Mouse (Mus musculus): ENCODE results near the gene Dab2ip. TPM values are rescaled to one million over a fixed set of nuclear protein-coding genes. Genes with fewer than 3 reads are reported as not detected.

Dab2ip gene
- total and polyA plus RNA-seq, 3 experiments: 4.9 to 15.6 (median 7.8) TPM

- dilution Hi-C loops (cut with MboI; ENCODE audit: extremely low pct_ligation_motif_present, extremely low pct_unique_long_range_greater_than_20kb, low sequenced_read_pairs) (no loop called here), in situ Hi-C loops (cut with MboI; ENCODE audit: low pct_ligation_motif_present, low pct_unique_long_range_greater_than_20kb, low sequenced_read_pairs) (no loop called here)
- no peak overlapping the region for H3K27ac ChIP-seq (ENCODE audit: insufficient read depth, low read depth)
- no peak overlapping the region for H3K4me2 ChIP-seq (ENCODE audit: insufficient read depth, low read depth, poor library complexity, severe bottlenecking)
- H3K4me3 ChIP-seq (replicated peaks in 1 of 3; ENCODE audit: low read depth in 2 of 3, low read length in 2 of 3, poor library complexity in 1 of 3): no peak overlapping the region
- H3K9me3 ChIP-seq (replicated peaks; ENCODE audit: low read length): no peaks in the 10 kb centered on the region
- DNase-seq (ENCODE audit: extremely low read depth): no peak
- H3K27me3 ChIP-seq (replicated peaks): no peaks in the 10 kb centered on the region
- H3K4me1 ChIP-seq (ENCODE audit: control insufficient read depth in 1 of 2, insufficient read depth in 2 of 2): peaks cover 11 to 70% of the 10 kb centered on the region in 2 experiments; a peak in 3 of 4 replicates
- no peak overlapping the region for H3K9ac ChIP-seq (ENCODE audit: insufficient read depth, low read depth)
- no peaks in the 10 kb centered on the region for H3K36me3 ChIP-seq (replicated peaks in 1 of 2; ENCODE audit: control insufficient read depth in 1 of 2, insufficient read depth in 1 of 2, low read length in 1 of 2)
- H3K79me2 ChIP-seq (replicated peaks; ENCODE audit: control insufficient read depth, extremely low read depth, insufficient read depth, poor library complexity, severe bottlenecking): no peaks in the 10 kb centered on the region
- no peak for TF ChIP-seq ZKSCAN1 (IDR thresholded peaks at IDR 0.05; ENCODE audit: borderline replicate concordance, low read depth, low read length)
- TF ChIP-seq JUN (IDR thresholded peaks at IDR 0.05; ENCODE audit: insufficient read depth, low read depth, low read length): no peak
- no peak for TF ChIP-seq ZC3H11A (IDR thresholded peaks at IDR 0.05; ENCODE audit: low read depth, low read length)
- no peak for TF ChIP-seq USF2 (conservative IDR thresholded peaks at IDR 0.05; ENCODE audit: low read depth, low read length)
- TF ChIP-seq CHD2 (IDR thresholded peaks at IDR 0.05; ENCODE audit: low read length): no peak
- no peak for TF ChIP-seq USF1 (IDR thresholded peaks at IDR 0.05; ENCODE audit: low read depth, low read length)
- TF ChIP-seq SIN3A (IDR thresholded peaks at IDR 0.05; ENCODE audit: low read length): no peak
- no peak for TF ChIP-seq POLR2AphosphoS2 (IDR thresholded peaks at IDR 0.05; ENCODE audit: low read depth, low read length)
- no peak for TF ChIP-seq EP300 (IDR thresholded peaks at IDR 0.05; ENCODE audit: low read length)
- no peak for TF ChIP-seq E2F4 (IDR thresholded peaks at IDR 0.05; ENCODE audit: insufficient replicate concordance, low read depth, low read length)
- no peak for TF ChIP-seq GABPA (IDR thresholded peaks at IDR 0.05; ENCODE audit: insufficient replicate concordance, low read depth, low read length)
- no peak for TF ChIP-seq KAT2A (IDR thresholded peaks at IDR 0.05; ENCODE audit: insufficient replicate concordance, low read length)
- no peak for TF ChIP-seq ZMIZ1 (IDR thresholded peaks at IDR 0.05; ENCODE audit: low read depth, low read length)
- TF ChIP-seq MAZ (IDR thresholded peaks at IDR 0.05; ENCODE audit: low read depth, low read length): no peak
- no peak for TF ChIP-seq IRF4 (IDR thresholded peaks at IDR 0.05; ENCODE audit: low read depth, low read length)
- no peak for TF ChIP-seq HCFC1 (IDR thresholded peaks at IDR 0.05; ENCODE audit: low read depth, low read length)
- TF ChIP-seq RCOR1 (conservative IDR thresholded peaks at IDR 0.05; ENCODE audit: low read depth, low read length): no peak
- no peak for TF ChIP-seq POLR2A (IDR thresholded peaks at IDR 0.05; ENCODE audit: low read depth, low read length)
- no peak for TF ChIP-seq NELFE (IDR thresholded peaks at IDR 0.05; ENCODE audit: low read depth, low read length)
- TF ChIP-seq RAD21 (IDR thresholded peaks at IDR 0.05; ENCODE audit: low read depth, low read length): no peak
Observed at GRCm38 (mm10) chr2:35764328-35764727, 206.3 kb downstream of the Dab2ip start.

GRCm38 (mm10) chr2:35767834-35768537 lies 209.9 kb downstream of the Dab2ip start:
- H3K27me3 ChIP-seq (replicated peaks): no peaks in the 10 kb centered on the region
- H3K4me2 ChIP-seq (ENCODE audit: insufficient read depth, low read depth, poor library complexity, severe bottlenecking): no peak overlapping the region
- in situ Hi-C loops (cut with MboI; ENCODE audit: low pct_ligation_motif_present, low pct_unique_long_range_greater_than_20kb, low sequenced_read_pairs): no loop called here
- dilution Hi-C loops (cut with MboI; ENCODE audit: extremely low pct_ligation_motif_present, extremely low pct_unique_long_range_greater_than_20kb, low sequenced_read_pairs): no loop called here
- H3K4me1 ChIP-seq (ENCODE audit: control insufficient read depth in 1 of 2, insufficient read depth in 2 of 2): peaks cover 10 to 69% of the 10 kb centered on the region in 2 experiments; a peak in 3 of 4 replicates
- TF ChIP-seq JUND (conservative IDR thresholded peaks at IDR 0.05; ENCODE audit: low read depth, low read length) (no peak), TCF12 (IDR thresholded peaks at IDR 0.05; ENCODE audit: low read depth, low read length) (no peak), ETS1 (conservative IDR thresholded peaks at IDR 0.05; ENCODE audit: low read depth, low read length) (no peak), MXI1 (IDR thresholded peaks at IDR 0.05; ENCODE audit: low read depth, low read length) (no peak), RAD21 (IDR thresholded peaks at IDR 0.05; ENCODE audit: low read depth, low read length) (no peak), CTCF (conservative IDR thresholded peaks at IDR 0.05 in 1 of 2, IDR thresholded peaks at IDR 0.05 in 1 of 2; ENCODE audit: low read depth in 2 of 2, low read length in 2 of 2) (no peak), JUN (IDR thresholded peaks at IDR 0.05; ENCODE audit: insufficient read depth, low read depth, low read length) (no peak), PAX5 (IDR thresholded peaks at IDR 0.05; ENCODE audit: low read length) (no peak)
- DNase-seq (ENCODE audit: extremely low read depth): no peak
- H3K36me3 ChIP-seq (replicated peaks in 1 of 2; ENCODE audit: control insufficient read depth in 1 of 2, insufficient read depth in 1 of 2, low read length in 1 of 2): no peaks in the 10 kb centered on the region
- no peak overlapping the region for H3K4me3 ChIP-seq (replicated peaks in 1 of 3; ENCODE audit: low read depth in 2 of 3, low read length in 2 of 3, poor library complexity in 1 of 3)
- H3K27ac ChIP-seq (ENCODE audit: insufficient read depth, low read depth): no peak overlapping the region
- H3K9me3 ChIP-seq (replicated peaks; ENCODE audit: low read length): no peaks in the 10 kb centered on the region
- H3K9ac ChIP-seq (ENCODE audit: insufficient read depth, low read depth): no peak overlapping the region
- no peaks in the 10 kb centered on the region for H3K79me2 ChIP-seq (replicated peaks; ENCODE audit: control insufficient read depth, extremely low read depth, insufficient read depth, poor library complexity, severe bottlenecking)
